Comparison of ENCODE assay signal across 8 mouse cellular contexts in the genomic region with DNA sequence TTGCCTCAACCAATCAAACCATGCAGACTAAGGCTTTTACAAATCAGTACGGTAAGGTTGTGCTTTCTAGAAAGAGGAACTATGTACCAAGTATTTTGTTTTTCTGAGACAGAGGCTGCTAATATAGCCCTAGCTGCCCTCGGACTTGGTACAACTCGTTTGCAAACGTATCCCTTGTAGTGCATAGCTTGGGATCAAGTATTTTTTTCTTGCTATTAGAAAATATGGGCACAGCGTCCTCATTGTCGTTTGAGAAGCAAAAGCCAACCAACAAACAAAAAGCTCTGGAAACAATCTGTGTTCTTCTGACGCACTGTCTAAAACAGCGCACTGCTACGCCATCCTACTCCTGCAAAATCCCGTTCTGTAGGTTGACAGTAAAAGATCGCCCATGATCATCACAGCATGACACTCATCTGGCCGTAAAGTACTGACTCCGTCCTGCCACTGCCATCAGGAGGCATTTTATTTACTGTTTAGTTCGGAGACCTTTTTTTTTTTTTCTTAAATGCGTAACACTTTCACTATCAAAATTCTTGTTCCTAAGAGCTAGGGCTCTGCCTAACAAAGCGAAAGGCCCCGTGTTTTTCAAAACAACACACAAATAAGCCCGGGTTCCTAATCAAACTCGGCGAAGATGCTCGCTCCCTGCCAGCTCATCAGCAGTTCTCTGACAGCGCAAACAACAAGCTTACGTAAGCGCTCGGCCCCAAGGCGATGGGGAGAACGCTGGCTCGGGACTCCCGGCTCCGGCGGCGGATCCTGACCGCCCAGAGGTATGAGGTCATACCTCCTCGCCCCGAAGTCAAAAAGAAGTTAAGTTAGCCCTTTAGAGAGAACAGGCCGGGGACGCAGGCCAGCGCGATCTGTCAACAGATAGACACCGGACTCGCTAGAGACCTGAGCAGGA. TPM values are rescaled to one million over a fixed set of nuclear protein-coding genes. Genes with fewer than 3 reads are reported as not detected.
DNase-seq lines count a peak whose midpoint lies in the region; ATAC-seq lines count a peak whose summit lies in the region.

No protein-coding gene starts in this region.

- intact Hi-C loops in heart, postnatal 25 days (cut with DNase I) = loop anchor here (2.0 kb wide), 1 partner anchor 15 kb away; no protein-coding TSS in a partner anchor
- intact Hi-C loops in heart, postnatal 14 days (cut with DNase I) = loop anchor here (2.0 kb wide), 1 partner anchor 21 kb away; no protein-coding TSS in a partner anchor

- ATAC-seq in erythroblast, adult 5-6 weeks (replicated peaks; ENCODE audit: low FRiP score, poor library complexity, severe bottlenecking) = peak; percentile 72

- DNase-seq in heart, adult 11 months = peak; percentile 95
- DNase-seq in heart, postnatal 25 days (ENCODE audit: low spot score) = no peak
- DNase-seq in adrenal gland, adult (ENCODE audit: inconsistent age in 2 of 2, low spot score in 1 of 2) = peak; percentile 72 to 89
- DNase-seq in heart, postnatal 14 days = peak; percentile 42 to 48
- peak; percentile 33 to 53 for DNase-seq in kidney, postnatal 4 days
- DNase-seq in lung, postnatal 25 days (ENCODE audit: low spot score) = peak; percentile 22
- peak; percentile 57 to 67 for DNase-seq in spleen, postnatal 10 days (ENCODE audit: low spot score in 2 of 2)

RNA-seq across cellular contexts. Expression of gene Gm20716, which starts 0.8 kb away (rescaled TPM):
- total RNA-seq in heart, postnatal 25 days (2021) = 10 to 100 TPM; 12.6 to 13.6 TPM
- total RNA-seq in erythroblast, adult 5-6 weeks (2015; ENCODE audit: low replicate concordance) = 15.5 and 30.9 TPM in 2 replicates
- 29.1 and 31.1 TPM in 2 replicates for total RNA-seq in erythroblast, adult 5-6 weeks (2017; ENCODE audit: low replicate concordance)
- total RNA-seq in heart, postnatal 14 days (2021) = 10 to 100 TPM; 16.9 to 19.3 TPM

RNA-seq across cellular contexts. Expression of gene Dpm1, which starts 1.0 kb away (rescaled TPM):
- 10 to 100 TPM; 61.8 to 70.6 TPM for total RNA-seq in heart, postnatal 25 days (2021)
- total RNA-seq in erythroblast, adult 5-6 weeks (2015; ENCODE audit: low replicate concordance) = 113 and 131 TPM in 2 replicates
- 37.8 and 105 TPM in 2 replicates for total RNA-seq in erythroblast, adult 5-6 weeks (2017; ENCODE audit: low replicate concordance)
- 10 to 100 TPM; 66.1 to 73.9 TPM for total RNA-seq in heart, postnatal 14 days (2021)

RNA-seq across cellular contexts. Expression of gene Mocs3, which starts 1.1 kb away (rescaled TPM):
- 1 to 10 TPM; 6.2 to 7.1 TPM for total RNA-seq in heart, postnatal 25 days (2021)
- total RNA-seq in erythroblast, adult 5-6 weeks (2015; ENCODE audit: low replicate concordance) = 1.0 and 1.3 TPM in 2 replicates
- total RNA-seq in erythroblast, adult 5-6 weeks (2017; ENCODE audit: low replicate concordance) = 2.4 TPM in 1 of 2 replicates, not detected in the other
- total RNA-seq in heart, postnatal 14 days (2021) = 1 to 10 TPM; 5.9 to 6.7 TPM

RNA-seq across cellular contexts. Expression of gene Adnp, which starts 22.5 kb away (rescaled TPM):
- 10 to 100 TPM; 30.5 to 32.7 TPM for total RNA-seq in heart, postnatal 25 days (2021)
- 10.6 and 12.7 TPM in 2 replicates for total RNA-seq in erythroblast, adult 5-6 weeks (2015; ENCODE audit: low replicate concordance)
- 0.17 and 5.4 TPM in 2 replicates for total RNA-seq in erythroblast, adult 5-6 weeks (2017; ENCODE audit: low replicate concordance)
- 10 to 100 TPM; 39.6 to 41.7 TPM for total RNA-seq in heart, postnatal 14 days (2021)

RNA-seq across cellular contexts. Expression of gene Kcng1, which starts 52.2 kb away (rescaled TPM):
- total RNA-seq in heart, postnatal 25 days (2021) = not detected
- total RNA-seq in erythroblast, adult 5-6 weeks (2015; ENCODE audit: low replicate concordance) = 0.58 TPM in 1 of 2 replicates, not detected in the other
- not detected in 2 replicates for total RNA-seq in erythroblast, adult 5-6 weeks (2017; ENCODE audit: low replicate concordance)
- total RNA-seq in heart, postnatal 14 days (2021) = under 1 TPM; 0.33 to 0.41 TPM
